Mouse (Mus musculus) heart, adult 2 months (tissue): ENCODE measurements around the gene Tmem212.

Source experiments
- CTCF ChIP-seq: fragments of 200-600 bp; IDR thresholded peaks from 2 replicates; pipeline ENCODE4 v1.8.1; 2022; ENCODE audit warnings: antibody characterized with exemption, mild to moderate bottlenecking, moderate library complexity
- POLR2A ChIP-seq: fragments of 200-500 bp; IDR thresholded peaks from 2 replicates; pipeline ENCODE4 v1.6.1; 2011; ENCODE audit warnings: mild to moderate bottlenecking, low read depth, low read length, control low read depth; ENCODE audit not compliant: insufficient read depth

- TF ChIP-seq CTCF (no peak), POLR2A (no peak)
Measured at GRCm38 (mm10) chr3:27921268-27922020, 25.3 kb upstream of the Tmem212 start.
